Mouse (Mus musculus) gastrocnemius, postnatal 25 days (tissue): ENCODE results near the gene Optn. TPM values are rescaled to one million over a fixed set of nuclear protein-coding genes. Genes with fewer than 3 reads are reported as not detected.

Experiments
- DNase-seq: peaks from one replicate; pipeline ENCODE4 v3.0.0; 2022
- total RNA-seq, 2 experiments: library from RNA; stranded (reverse); gene quantifications; 1 replicate in 1 of 2; 2 replicates in 1 of 2; pipeline ENCODE4 v1.2.3; 2021

Gene Optn
- total RNA-seq, 2 experiments from 2014 or later = 58.9 to 62.0 TPM

GRCm38 (mm10) chr2:5029808-5030207 is 34.0 kb downstream of the Optn start:
- no peak for DNase-seq

- DNase-seq = no peak
Measured at GRCm38 (mm10) chr2:5028047-5028446, 35.8 kb downstream of the Optn start.

GRCm38 (mm10) chr2:5027057-5027456 is 36.8 kb downstream of the Optn start:
- no peak for DNase-seq

DNA sequence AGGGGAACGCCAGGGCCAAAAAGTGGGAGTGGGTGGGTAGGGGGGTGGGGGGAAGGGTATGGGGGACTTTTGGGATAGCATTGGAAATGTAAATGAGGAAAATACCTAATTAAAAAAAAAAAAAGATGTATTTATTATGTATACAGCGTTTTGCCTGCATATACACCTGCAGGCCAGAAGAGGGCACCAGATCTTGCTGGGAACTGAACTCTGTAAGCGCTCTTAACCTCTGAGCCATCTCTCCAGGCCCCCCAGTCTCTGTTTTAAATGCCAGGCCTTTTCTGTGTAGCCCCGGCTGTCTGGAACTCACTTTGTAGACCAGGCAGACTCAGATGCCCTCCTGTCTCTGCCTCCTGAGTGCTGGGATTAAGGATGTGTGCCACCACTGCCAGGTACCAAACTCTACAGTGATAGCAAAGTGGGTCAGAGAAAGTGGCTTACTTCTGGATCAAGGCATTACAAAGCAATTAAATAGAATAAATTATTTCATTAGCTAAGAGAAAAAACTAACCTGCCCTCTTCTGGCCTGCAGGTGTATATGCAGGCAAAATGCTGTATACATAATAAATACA is 38.6 kb downstream of the Optn start:
- no peak for DNase-seq

GRCm38 (mm10) chr2:5023699-5024399 is 40.0 kb downstream of the Optn start:
- DNase-seq = no peak

GRCm38 (mm10) chr2:5023275-5023674 is 40.6 kb downstream of the Optn start:
- DNase-seq = no peak

DNA sequence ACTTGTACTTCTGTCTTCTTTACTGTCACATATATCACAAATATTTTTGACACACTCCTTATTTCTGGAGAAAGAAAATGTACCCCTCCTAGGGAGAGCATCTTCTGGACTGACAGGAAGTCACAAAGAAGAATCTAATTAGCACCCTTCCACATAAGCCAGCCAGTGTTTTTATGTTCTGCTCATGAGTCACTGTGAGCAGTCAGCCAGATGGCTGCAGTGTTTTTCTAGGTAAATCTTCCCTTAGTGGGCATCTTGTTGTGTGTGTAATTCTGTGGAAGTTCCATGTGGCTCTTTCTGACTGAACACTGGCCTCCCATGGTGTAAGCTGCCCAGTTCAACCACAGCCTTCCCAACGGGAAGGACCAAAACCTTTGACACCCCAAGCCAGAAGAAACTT is 44.1 kb downstream of the Optn start:
- no peak for DNase-seq

DNA sequence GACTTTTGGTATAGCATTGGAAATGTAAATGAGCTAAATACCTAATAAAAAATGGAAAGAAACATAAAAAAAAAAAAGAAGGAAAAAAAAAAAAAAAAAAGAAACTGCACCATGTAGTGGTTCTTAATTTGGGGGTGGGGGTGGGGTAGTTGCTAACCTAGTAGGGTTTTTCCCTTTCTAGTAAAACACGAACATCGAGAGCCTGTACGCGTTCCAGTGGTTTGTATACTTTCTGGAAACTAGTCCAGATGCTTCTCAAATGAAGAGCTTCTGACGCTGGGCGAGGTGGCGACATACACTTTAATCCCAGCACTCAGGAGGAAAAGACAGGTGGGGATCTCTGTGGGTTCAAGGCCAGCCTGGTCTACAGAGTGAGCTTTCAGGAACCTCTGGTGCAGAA is 46.9 kb downstream of the Optn start:
- DNase-seq = no peak

DNA sequence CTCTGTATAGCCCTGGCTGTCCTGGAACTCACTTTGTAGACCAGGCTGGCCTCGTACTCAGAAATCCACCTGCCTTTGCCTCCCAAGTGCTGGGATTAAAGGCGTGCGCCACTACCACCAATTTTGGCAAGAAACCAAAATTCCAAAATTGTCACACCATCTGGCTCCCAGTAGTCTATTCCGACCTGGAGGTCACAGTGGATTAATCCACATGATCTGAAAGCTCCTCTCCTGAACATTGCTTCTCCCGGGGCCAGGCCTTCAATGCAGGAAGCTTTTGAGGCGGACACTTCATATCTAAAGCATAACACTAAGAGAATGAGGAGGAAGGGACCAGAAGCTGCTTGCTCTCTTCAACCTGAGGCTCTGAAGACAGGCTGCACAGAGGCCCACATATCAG is 48.3 kb downstream of the Optn start:
- DNase-seq = no peak

- no peak for DNase-seq
Measured at GRCm38 (mm10) chr2:5014616-5015015, 49.2 kb downstream of the Optn start.

DNA sequence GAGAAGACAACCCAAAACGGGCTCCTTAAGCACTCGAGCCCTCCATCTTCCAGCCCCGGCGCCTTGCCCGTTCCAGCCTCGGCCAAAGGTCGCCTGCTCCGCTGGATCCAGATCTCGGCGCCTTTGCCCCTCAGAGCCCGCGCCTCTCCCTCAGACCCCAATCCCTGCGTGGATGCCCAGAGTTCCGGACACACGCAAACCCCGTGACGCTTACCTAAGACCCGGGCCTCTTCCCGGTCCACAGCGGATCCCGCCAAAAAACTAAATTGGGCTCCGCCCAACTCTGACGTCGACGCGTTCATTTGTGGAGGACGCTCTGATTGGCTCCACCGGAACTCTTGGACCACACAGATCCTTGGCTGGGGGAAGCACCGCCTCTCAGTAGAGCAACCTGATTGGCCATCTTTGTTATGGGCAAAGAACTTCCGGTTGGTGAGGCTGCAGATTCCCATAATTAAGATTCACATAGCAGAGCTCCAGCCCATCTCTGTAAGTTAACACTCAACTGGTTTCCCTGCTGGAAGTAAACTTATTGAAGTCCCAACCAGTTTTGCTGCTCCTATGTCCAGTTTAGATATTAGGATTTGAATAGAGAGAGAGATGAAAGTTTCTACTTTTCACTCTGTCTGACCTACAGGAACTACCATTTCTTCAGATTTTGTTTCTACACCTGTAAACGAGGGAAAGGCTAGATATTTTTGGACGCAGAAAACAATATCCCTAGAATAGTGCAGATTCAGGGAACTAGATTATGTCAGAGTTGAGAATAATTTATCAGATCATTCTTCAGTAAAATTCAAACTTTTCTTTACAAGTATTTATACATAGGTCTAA is 51.1 kb downstream of the Optn start, which contains the start of gene Mcm10:
Gene Mcm10 (minus strand): TSS at position 301 of the 834 bp plus-strand sequence.
- peak; percentile 90 for DNase-seq

- no peak for DNase-seq
Measured at GRCm38 (mm10) chr2:5011898-5012490, 51.9 kb downstream of the Optn start.

DNA sequence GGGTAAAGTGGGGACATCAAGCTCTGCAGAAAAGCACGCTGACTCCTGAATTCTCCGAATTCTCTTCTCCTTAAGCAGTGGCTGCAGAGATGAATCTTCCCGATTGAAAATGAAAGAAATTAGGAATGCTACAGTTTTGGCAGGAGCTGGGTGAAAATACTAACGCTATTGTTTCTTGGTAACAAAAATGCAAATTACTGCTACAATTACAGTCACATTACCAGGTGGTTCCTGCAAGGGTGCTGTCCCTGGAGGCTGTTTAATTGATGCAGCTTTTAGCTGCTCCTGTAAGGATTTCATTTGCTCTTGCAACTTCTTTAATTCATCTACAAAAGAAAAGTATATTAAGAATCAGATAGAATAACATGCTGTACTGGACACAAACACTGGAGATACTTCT is 56.7 kb downstream of the Optn start:
- no peak for DNase-seq

DNA sequence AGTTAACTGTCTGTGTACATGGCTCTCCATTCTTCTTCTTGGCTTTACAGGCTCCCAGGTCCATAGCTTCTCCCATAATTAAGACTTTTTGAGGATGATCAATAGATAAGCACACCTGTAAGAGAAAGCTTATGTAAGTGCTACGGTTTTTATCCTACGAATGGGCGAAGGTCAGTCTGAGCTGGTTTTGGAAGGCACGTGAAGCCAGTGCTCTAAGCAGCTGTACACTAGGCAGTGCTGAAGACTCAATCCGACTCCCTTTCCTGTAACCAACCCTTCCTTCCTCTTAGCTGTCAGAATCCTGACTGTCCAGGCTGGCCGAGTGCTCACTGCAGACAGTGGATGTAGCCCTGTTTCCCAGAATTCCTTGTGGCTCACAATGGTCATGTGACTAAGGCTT is 62.6 kb downstream of the Optn start:
- no peak for DNase-seq

DNA sequence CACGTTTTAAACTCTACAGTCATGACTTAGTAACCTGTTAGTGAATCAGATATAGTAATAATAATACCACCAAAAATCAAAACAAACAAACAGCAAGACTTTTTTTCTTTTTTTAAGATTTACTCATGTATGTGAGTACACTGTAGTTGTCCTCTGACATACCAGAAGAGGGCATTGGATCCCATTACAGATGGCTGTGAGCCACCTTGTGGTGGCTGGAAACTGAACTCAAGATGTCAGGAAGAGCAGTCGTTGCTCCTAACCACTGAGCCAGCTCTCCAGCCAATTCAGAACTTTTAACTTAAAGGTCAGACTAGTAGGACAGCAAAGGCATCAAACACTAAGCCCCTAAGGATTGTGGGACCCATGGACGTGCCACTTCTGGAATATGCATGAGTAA is 64.9 kb downstream of the Optn start:
- no peak for DNase-seq

GRCm38 (mm10) chr2:4996421-4996824 is 67.4 kb downstream of the Optn start:
- no peak for DNase-seq

GRCm38 (mm10) chr2:4995646-4996045 is 68.2 kb downstream of the Optn start:
- no peak for DNase-seq

- no peak for DNase-seq
Measured at GRCm38 (mm10) chr2:4994436-4994835, 69.4 kb downstream of the Optn start.

GRCm38 (mm10) chr2:4993584-4993983 is 70.3 kb downstream of the Optn start:
- DNase-seq = no peak

DNA sequence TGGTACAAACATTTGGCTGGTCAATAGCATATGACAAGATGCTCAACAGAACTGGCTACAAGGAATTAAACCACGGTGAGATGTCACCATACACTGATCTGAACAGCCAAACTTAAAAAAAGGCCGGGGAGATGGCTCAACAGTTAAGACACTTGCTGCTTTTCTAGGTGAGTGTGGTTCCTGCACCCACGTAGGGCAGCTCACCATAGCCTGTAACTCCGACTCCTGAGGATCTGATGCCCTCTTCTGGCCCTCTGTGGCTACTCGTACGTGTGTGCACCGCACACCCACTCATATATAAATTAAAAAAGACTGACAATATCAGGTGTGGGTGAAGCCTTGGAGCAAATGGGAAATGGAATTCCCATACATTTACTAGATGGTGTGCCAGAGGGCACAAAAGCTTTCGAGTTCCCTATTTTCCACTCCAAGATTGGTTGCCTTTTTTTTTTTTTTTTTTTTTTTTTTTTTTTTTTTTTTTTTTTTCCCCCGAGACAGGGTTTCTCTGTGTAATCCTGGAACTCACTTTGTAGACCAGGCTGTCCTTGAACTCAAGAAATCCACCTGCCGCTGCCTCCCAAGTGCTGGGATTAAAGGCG is 74.9 kb downstream of the Optn start:
- DNase-seq = no peak

GRCm38 (mm10) chr2:4987388-4988180 is 76.3 kb downstream of the Optn start:
- no peak for DNase-seq

DNA sequence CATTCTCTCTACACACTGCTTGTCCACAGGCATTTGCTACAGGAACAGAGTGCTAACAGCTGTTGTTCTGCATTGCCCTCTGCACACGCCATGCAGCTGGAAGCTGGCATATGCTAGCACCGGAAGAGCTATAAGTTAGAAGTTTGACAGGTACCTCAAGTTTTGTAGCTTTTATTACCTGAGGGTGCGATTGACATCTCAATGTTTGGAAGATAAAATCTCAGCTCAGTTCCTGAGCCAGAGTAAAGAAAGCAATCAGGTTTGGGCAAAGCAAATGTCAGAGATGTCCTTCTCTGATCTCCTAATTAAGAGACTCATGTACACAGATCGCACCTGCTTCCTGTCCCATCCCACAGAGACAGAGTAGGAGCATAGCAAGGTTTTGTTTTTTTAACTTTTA is 77.1 kb downstream of the Optn start:
- no peak for DNase-seq
